Mouse (Mus musculus) urinary bladder, postnatal 25 days (tissue): ENCODE results near the gene Dexi.

ENCODE experiments used
- DNase-seq: peaks from one replicate; pipeline ENCODE4 v3.0.0; 2022; ENCODE audit warnings: low spot score

Dexi gene

DNA sequence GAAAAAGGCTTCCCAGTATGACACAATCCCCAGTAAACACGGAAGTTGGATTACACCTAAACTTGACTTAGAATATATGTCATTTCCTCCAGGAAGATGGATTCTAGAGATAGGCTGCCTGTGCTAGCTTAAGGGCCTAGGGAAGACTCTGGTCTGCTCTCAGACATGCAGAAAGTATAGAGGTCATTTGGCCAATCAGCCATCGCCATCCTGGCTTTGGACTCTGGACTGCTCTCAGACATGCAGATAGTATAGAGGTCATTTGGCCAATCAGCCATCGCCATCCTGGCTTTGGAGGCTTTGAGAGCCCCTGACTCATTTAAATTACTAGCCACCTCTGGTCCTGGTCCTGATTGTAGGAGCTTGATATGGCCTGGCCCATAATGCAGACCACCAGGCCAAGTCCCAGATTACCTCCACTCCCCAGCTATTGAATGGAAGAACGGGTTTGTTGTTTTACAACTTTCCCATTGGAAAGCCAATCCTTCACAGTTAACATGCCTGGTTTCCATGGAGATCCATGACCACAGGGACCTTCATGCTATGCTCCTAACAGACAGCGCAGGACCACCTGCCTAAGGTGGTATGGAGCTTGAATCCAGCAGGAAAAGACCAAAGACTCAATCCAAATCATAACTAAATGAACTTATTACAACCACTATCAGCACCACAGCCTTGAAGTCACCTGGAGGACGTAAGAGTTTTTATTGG lies 88.8 kb downstream of the Dexi start:
- no peak for DNase-seq
